Mouse (Mus musculus) embryonic fibroblast, embryonic 13.5 days (primary cell): ENCODE data around the gene Fam222a.

Experiments used
- CTCF ChIP-seq: IDR thresholded peaks from 2 replicates; pipeline ENCODE4 v1.5.1; 2011; ENCODE audit warnings: mild to moderate bottlenecking, control low read depth, low read length, moderate library complexity, borderline replicate concordance; ENCODE audit not compliant: insufficient read depth
- POLR2A ChIP-seq: IDR thresholded peaks from 2 replicates; pipeline ENCODE4 v1.6.1; 2011; ENCODE audit warnings: low read depth, mild to moderate bottlenecking, control low read depth, low read length, moderate library complexity

GRCm38 (mm10) chr5:114661029-114661428 is 93.2 kb downstream of the Fam222a start:
- no peak for TF ChIP-seq POLR2A
- no peak for TF ChIP-seq CTCF
